Mouse (Mus musculus): Measurements from ENCODE around the gene Ube2e2.

GRCm38 (mm10) chr14:18618603-18619002, 275.5 kb downstream of the Ube2e2 start:
- TF ChIP-seq CTCF (IDR thresholded peaks at IDR 0.05; ENCODE audit: insufficient read depth, low read depth, low read length) = no peak
- TF ChIP-seq POLR2A (IDR thresholded peaks at IDR 0.05; ENCODE audit: insufficient read depth, low read depth, low read length) = no peak

Data from olfactory bulb, adult 2 months (tissue).